Mouse (Mus musculus) CH12.LX (cell line): Measurements from ENCODE around the gene Ing4. TPM values are rescaled to one million over a fixed set of nuclear protein-coding genes. Genes with fewer than 3 reads are reported as not detected.

Source experiments
- DNase-seq: peaks from one replicate; pipeline ENCODE4 v3.0.0-alpha.2; 2013; ENCODE audit errors: extremely low read depth
- H3K27ac ChIP-seq: 2 replicates; pipeline ENCODE4 v1.5.1; 2012; ENCODE audit warnings: low read depth, mild to moderate bottlenecking, control low read depth, moderate library complexity; ENCODE audit not compliant: insufficient read depth
- H3K27me3 ChIP-seq: replicated peaks from 2 replicates; pipeline ENCODE3; 2012; ENCODE audit warnings: inconsistent platforms
- H3K36me3 ChIP-seq, 2 experiments: replicated peaks in 1 of 2; 2 replicates each; pipeline versions ENCODE3 to v1.6.1; 2012; ENCODE audit warnings: inconsistent platforms in 1 of 2, low read length in 1 of 2, mild to moderate bottlenecking in 1 of 2, mixed read lengths in 1 of 2, moderate library complexity in 1 of 2; ENCODE audit not compliant: control insufficient read depth in 1 of 2, insufficient read depth in 1 of 2
- H3K4me1 ChIP-seq, 2 experiments: 2 replicates each; pipeline ENCODE4 v1.6.1; 2012; ENCODE audit warnings: inconsistent platforms in 1 of 2, moderate library complexity in 1 of 2; ENCODE audit not compliant: insufficient read depth in 2 of 2, control insufficient read depth in 1 of 2
- H3K4me2 ChIP-seq: 2 replicates; pipeline ENCODE4 v1.6.1; 2012; ENCODE audit warnings: low read depth, mild to moderate bottlenecking, control low read depth; ENCODE audit not compliant: poor library complexity, insufficient read depth, severe bottlenecking
- H3K4me3 ChIP-seq, 3 experiments: fragments of 150-350 bp in 1 of 3; sonication (generic) in 1 of 3; replicated peaks in 1 of 3; 2 replicates each; pipeline versions ENCODE3 to v1.5.1; 2011 to 2012; ENCODE audit warnings: low read depth in 2 of 3, low read length in 2 of 3, mild to moderate bottlenecking in 2 of 3, moderate library complexity in 2 of 3, control low read depth in 1 of 3, improper control_type of control experiment in 1 of 3, inconsistent platforms in 1 of 3, mixed read lengths in 1 of 3; ENCODE audit not compliant: poor library complexity in 1 of 3
- H3K79me2 ChIP-seq: replicated peaks from 2 replicates; pipeline ENCODE4 v1.6.1; 2012; ENCODE audit warnings: mild to moderate bottlenecking, moderate library complexity; ENCODE audit not compliant: control insufficient read depth, poor library complexity, insufficient read depth, severe bottlenecking; ENCODE audit errors: extremely low read depth
- H3K9ac ChIP-seq: 2 replicates; pipeline ENCODE4 v1.6.1; 2012; ENCODE audit warnings: low read depth, mild to moderate bottlenecking, control low read depth, moderate library complexity; ENCODE audit not compliant: insufficient read depth
- H3K9me3 ChIP-seq: replicated peaks from 2 replicates; pipeline ENCODE3; 2012; ENCODE audit warnings: low read length, inconsistent platforms, mixed read lengths
- CHD1 ChIP-seq: IDR thresholded peaks from 2 replicates; pipeline ENCODE4 v1.6.1; 2012; ENCODE audit warnings: low read depth, low read length, improper control_type of control experiment, inconsistent platforms
- CHD2 ChIP-seq: IDR thresholded peaks from 2 replicates; pipeline ENCODE4 v1.6.1; 2011; ENCODE audit warnings: low read length, improper control_type of control experiment
- ETS1 ChIP-seq: conservative IDR thresholded peaks from 2 replicates; pipeline ENCODE4 v1.6.1; 2012; ENCODE audit warnings: low read depth, mild to moderate bottlenecking, inconsistent platforms, low read length, improper control_type of control experiment, moderate library complexity
- GABPA ChIP-seq: IDR thresholded peaks from 2 replicates; pipeline ENCODE4 v1.6.1; 2012; ENCODE audit warnings: low read depth, low read length, improper control_type of control experiment, inconsistent platforms; ENCODE audit not compliant: insufficient replicate concordance
- IRF4 ChIP-seq: IDR thresholded peaks from 2 replicates; pipeline ENCODE4 v1.6.1; 2014; ENCODE audit warnings: low read depth, mild to moderate bottlenecking, inconsistent platforms, low read length, improper control_type of control experiment
- MAFK ChIP-seq: IDR thresholded peaks from 2 replicates; pipeline ENCODE4 v1.6.1; 2011; ENCODE audit warnings: low read length, improper control_type of control experiment; ENCODE audit not compliant: insufficient replicate concordance
- MAZ ChIP-seq: IDR thresholded peaks from 2 replicates; pipeline ENCODE4 v1.6.1; 2012; ENCODE audit warnings: low read depth, mild to moderate bottlenecking, inconsistent platforms, low read length, improper control_type of control experiment, moderate library complexity
- MYC ChIP-seq: IDR thresholded peaks from 2 replicates; pipeline ENCODE4 v1.6.1; 2011; ENCODE audit warnings: low read depth, mild to moderate bottlenecking, improper control_type of control experiment, low read length
- NELFE ChIP-seq: IDR thresholded peaks from 2 replicates; pipeline ENCODE4 v1.6.1; 2011; ENCODE audit warnings: low read depth, low read length, improper control_type of control experiment
- PAX5 ChIP-seq: IDR thresholded peaks from 2 replicates; pipeline ENCODE4 v1.6.1; 2012; ENCODE audit warnings: low read length, inconsistent platforms, mixed read lengths
- POLR2AphosphoS2 ChIP-seq: IDR thresholded peaks from 2 replicates; pipeline ENCODE4 v1.6.1; 2011; ENCODE audit warnings: low read depth, low read length, improper control_type of control experiment
- TBP ChIP-seq: conservative IDR thresholded peaks from 2 replicates; pipeline ENCODE4 v1.6.1; 2011; ENCODE audit warnings: low read depth, low read length, improper control_type of control experiment
- TCF12 ChIP-seq: IDR thresholded peaks from 2 replicates; pipeline ENCODE4 v1.6.1; 2014; ENCODE audit warnings: low read depth, mild to moderate bottlenecking, inconsistent platforms, low read length, improper control_type of control experiment
- UBTF ChIP-seq: IDR thresholded peaks from 2 replicates; pipeline ENCODE4 v1.6.1; 2012; ENCODE audit warnings: low read depth, mild to moderate bottlenecking, inconsistent platforms, low read length, improper control_type of control experiment, moderate library complexity
- ZKSCAN1 ChIP-seq: IDR thresholded peaks from 2 replicates; pipeline ENCODE4 v1.6.1; 2012; ENCODE audit warnings: low read depth, inconsistent platforms, low read length, improper control_type of control experiment, borderline replicate concordance
- ZMIZ1 ChIP-seq: IDR thresholded peaks from 2 replicates; pipeline ENCODE4 v1.6.1; 2012; ENCODE audit warnings: low read depth, mild to moderate bottlenecking, inconsistent platforms, low read length, improper control_type of control experiment
- ZNF384 ChIP-seq: IDR thresholded peaks from 2 replicates; pipeline ENCODE4 v1.6.1; 2012; ENCODE audit warnings: low read depth, low read length, improper control_type of control experiment, inconsistent platforms
- dilution Hi-C: fragments of 300-500 bp; cut with MboI; formaldehyde crosslinking; loops from 2 replicates; pipeline ENCODE4 v1.14.3; 2020; ENCODE audit warnings: low sequenced_read_pairs; ENCODE audit not compliant: extremely low pct_unique_long_range_greater_than_20kb, extremely low pct_ligation_motif_present
- in situ Hi-C: fragments of 300-500 bp; cut with MboI; formaldehyde crosslinking; loops from 3 replicates; pipeline ENCODE4 v1.14.3; 2019; ENCODE audit warnings: low sequenced_read_pairs, low pct_ligation_motif_present, low pct_unique_long_range_greater_than_20kb, mixed read lengths
- polyA plus RNA-seq: library from polyadenylated mRNA; unstranded; fragments of >175 nt; gene quantifications from 2 replicates; pipeline ENCODE4 v1.2.1, GENCODE M21; 2012; ENCODE audit warnings: low read depth; ENCODE audit not compliant: insufficient read length
- total RNA-seq, 2 experiments: library from RNA; depleted of rRNA; stranded (reverse); fragments of 300-350 nt in 1 of 2; fragments of >200 nt in 1 of 2; gene quantifications; 2 replicates each; pipeline ENCODE4 v1.2.3; 2012 to 2014

The Ing4 gene
- total and polyA plus RNA-seq, 3 experiments, result 21.3 to 31.3 (median 27.3) TPM

GRCm38 (mm10) chr6:124993876-124994275 is 45.7 kb upstream of the Ing4 start:
- H3K36me3 ChIP-seq, result no peaks in the 10 kb centered on the region
- no peak overlapping the region for H3K4me2 ChIP-seq
- in situ Hi-C loops, result no loop called here
- H3K27ac ChIP-seq, result no peak overlapping the region
- peaks cover 12% of the 10 kb centered on the region for H3K9me3 ChIP-seq
- no peak for DNase-seq
- TF ChIP-seq GABPA (no peak), ETS1 (no peak), IRF4 (no peak), ZKSCAN1 (no peak), TBP (no peak), UBTF (no peak), MYC (no peak), ZNF384 (no peak), CHD2 (no peak), TCF12 (no peak), NELFE (no peak), MAZ (no peak), MAFK (no peak), POLR2AphosphoS2 (no peak)
- TF ChIP-seq, all 38 proteins: peak for 0
- H3K27me3 ChIP-seq, result peaks cover 69% of the 10 kb centered on the region
- no peak overlapping the region for H3K9ac ChIP-seq
- H3K79me2 ChIP-seq, result no peaks in the 10 kb centered on the region
- H3K4me3 ChIP-seq, result no peak overlapping the region
- dilution Hi-C loops, result no loop called here
- peaks cover 11% of the 10 kb centered on the region in 2 experiments for H3K4me1 ChIP-seq

DNA sequence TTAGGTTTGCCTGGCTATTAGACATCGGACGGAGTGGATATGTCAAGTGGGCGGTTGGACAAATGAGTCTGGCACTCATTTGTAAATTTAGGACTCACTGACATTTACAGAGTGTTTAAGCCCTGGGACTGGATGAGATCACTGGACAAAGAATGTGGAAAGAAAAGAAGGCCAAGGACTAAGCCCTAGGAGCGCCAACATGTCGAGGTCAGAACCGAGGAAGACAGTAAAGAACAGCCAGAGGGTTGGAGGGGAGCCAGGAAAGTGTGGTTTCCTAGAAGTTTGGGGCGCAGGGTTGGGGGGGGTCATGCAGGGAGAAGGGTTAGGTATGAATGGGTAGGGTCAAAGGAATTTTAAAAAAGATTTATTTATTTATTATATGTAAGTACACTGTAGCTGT is 44.3 kb upstream of the Ing4 start:
- Histone ChIP-seq H3K9ac (no peak overlapping the region), H3K79me2 (no peaks in the 10 kb centered on the region), H3K4me1 (peaks cover 11 to 12% of the 10 kb centered on the region in 2 experiments), H3K9me3 (peaks cover 5% of the 10 kb centered on the region), H3K4me2 (no peak overlapping the region), H3K4me3 (no peak overlapping the region), H3K36me3 (no peaks in the 10 kb centered on the region), H3K27ac (no peak overlapping the region), H3K27me3 (peaks cover 74% of the 10 kb centered on the region)
- TF ChIP-seq MYC (no peak), TBP (no peak), PAX5 (no peak), ZMIZ1 (no peak), NELFE (no peak), UBTF (no peak), CHD1 (no peak)
- in situ Hi-C loops, result no loop called here
- no peak for DNase-seq
- dilution Hi-C loops, result no loop called here
